Mouse (Mus musculus): ENCODE measurements around the gene Uqcc2. TPM values are rescaled to one million over a fixed set of nuclear protein-coding genes. Genes with fewer than 3 reads are reported as not detected.
A peak's percentile ranks its signal among the peaks of the same experiment; 100 is the strongest.

The Uqcc2 gene
- polyA plus RNA-seq, 1 experiment = 49.1 TPM

DNA sequence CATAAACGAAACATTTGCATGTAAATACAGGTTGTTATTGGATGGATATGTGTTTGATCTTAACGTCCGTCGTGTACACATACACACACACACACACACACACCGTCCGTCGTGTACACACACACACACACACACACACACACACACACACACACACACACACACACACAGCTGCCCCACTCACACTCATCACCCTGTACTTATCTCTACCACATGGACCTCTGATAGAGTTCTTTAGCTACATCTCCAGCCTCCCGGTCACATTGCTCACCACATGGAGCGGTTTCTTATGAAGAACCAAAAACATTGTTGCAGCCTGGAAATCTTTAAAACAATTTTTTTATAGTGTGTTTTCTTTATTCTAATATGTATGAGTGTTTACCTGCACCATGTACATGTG, 471 bp upstream of the Uqcc2 start:
- no peak for DNase-seq (ENCODE audit: low read depth in 1 of 2, low spot score in 2 of 2)
- Histone ChIP-seq H3K4me3 (ENCODE audit: extremely low read depth, insufficient read depth, insufficient read length) (peak overlapping the region; percentile 52), H3K4me1 (ENCODE audit: control insufficient read depth, insufficient read depth, insufficient read length) (peaks cover 6% of the 10 kb centered on the region; the same call in 1 of the 2 replicates), H3K36me3 (ENCODE audit: control insufficient read depth, insufficient read depth, low read length) (no peaks in the 10 kb centered on the region), H3K27ac (ENCODE audit: insufficient read depth, low read length) (peak overlapping the region; percentile 80; the same call in 1 of the 2 replicates), H3K27me3 (ENCODE audit: control insufficient read depth, insufficient read depth, low read length) (no peaks in the 10 kb centered on the region)
- 20% methylated on average over 9 of the region's 9 CpGs for WGBS
- TF ChIP-seq CTCF (IDR thresholded peaks at IDR 0.05; ENCODE audit: extremely low read depth, insufficient read depth, insufficient read length, insufficient replicate concordance) (no peak), POLR2A (IDR thresholded peaks at IDR 0.05; ENCODE audit: low read depth, low read length) (no peak)

DNA sequence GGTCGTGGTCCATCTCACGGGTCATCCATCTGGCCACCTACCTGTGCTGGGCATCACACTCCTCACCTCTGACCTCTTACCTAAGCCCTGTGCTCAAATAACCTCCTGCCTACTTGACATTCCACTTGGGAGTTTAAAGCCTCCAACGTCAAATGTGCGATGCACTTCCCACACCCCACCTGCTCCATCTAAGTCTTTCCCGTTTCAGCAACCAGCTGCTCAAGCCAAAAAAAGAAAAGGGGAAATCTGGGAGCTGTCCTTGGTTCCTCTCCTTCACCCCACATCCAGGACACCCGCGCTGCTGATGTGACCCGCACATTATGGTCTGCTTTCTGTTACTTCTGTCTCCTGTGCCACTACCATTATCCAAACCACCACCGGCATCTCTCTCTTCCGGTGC, 1.5 kb downstream of the Uqcc2 start:
- WGBS = 87% methylated on average over 10 of the region's 10 CpGs
- TF ChIP-seq POLR2A (IDR thresholded peaks at IDR 0.05; ENCODE audit: low read depth, low read length) = no peak
- no peak for TF ChIP-seq CTCF (IDR thresholded peaks at IDR 0.05; ENCODE audit: extremely low read depth, insufficient read depth, insufficient read length, insufficient replicate concordance)
- H3K36me3 ChIP-seq (ENCODE audit: control insufficient read depth, insufficient read depth, low read length) = no peaks in the 10 kb centered on the region
- H3K27me3 ChIP-seq (ENCODE audit: control insufficient read depth, insufficient read depth, low read length) = no peaks in the 10 kb centered on the region
- peaks cover 6% of the 10 kb centered on the region; the same call in 1 of the 2 replicates for H3K4me1 ChIP-seq (ENCODE audit: control insufficient read depth, insufficient read depth, insufficient read length)
- H3K4me3 ChIP-seq (ENCODE audit: extremely low read depth, insufficient read depth, insufficient read length) = no peak overlapping the region
- no peak overlapping the region for H3K27ac ChIP-seq (ENCODE audit: insufficient read depth, low read length)
- no peak for DNase-seq (ENCODE audit: low read depth in 1 of 2, low spot score in 2 of 2)

GRCm38 (mm10) chr17:27131240-27131665, 2.5 kb downstream of the Uqcc2 start:
- DNase-seq (ENCODE audit: low read depth in 1 of 2, low spot score in 2 of 2) = no peak
- H3K4me1 ChIP-seq (ENCODE audit: control insufficient read depth, insufficient read depth, insufficient read length) = peaks cover 6% of the 10 kb centered on the region; the same call in 1 of the 2 replicates

GRCm38 (mm10) chr17:27130246-27130645, 3.5 kb downstream of the Uqcc2 start:
- Histone ChIP-seq H3K36me3 (ENCODE audit: control insufficient read depth, insufficient read depth, low read length) (0 out of 2 replicates have a peak, but pooled peaks cover 1% of the 10 kb centered on the region), H3K4me3 (ENCODE audit: extremely low read depth, insufficient read depth, insufficient read length) (no peak overlapping the region), H3K4me1 (ENCODE audit: control insufficient read depth, insufficient read depth, insufficient read length) (peaks cover 6% of the 10 kb centered on the region; the same call in 1 of the 2 replicates), H3K27ac (ENCODE audit: insufficient read depth, low read length) (no peak overlapping the region), H3K27me3 (ENCODE audit: control insufficient read depth, insufficient read depth, low read length) (no peaks in the 10 kb centered on the region)
- DNase-seq (ENCODE audit: low read depth in 1 of 2, low spot score in 2 of 2) = no peak
- 71% methylated on average over 9 of the region's 9 CpGs for WGBS
- TF ChIP-seq CTCF (IDR thresholded peaks at IDR 0.05; ENCODE audit: extremely low read depth, insufficient read depth, insufficient read length, insufficient replicate concordance) = no peak
- TF ChIP-seq POLR2A (IDR thresholded peaks at IDR 0.05; ENCODE audit: low read depth, low read length) = no peak

More at GRCm38 (mm10) chr17:27131240-27131665, 2.5 kb downstream of the Uqcc2 start:
- 83% methylated on average over 10 of the region's 10 CpGs for WGBS
- 0 out of 2 replicates have a peak, but pooled peaks cover 1% of the 10 kb centered on the region for H3K36me3 ChIP-seq (ENCODE audit: control insufficient read depth, insufficient read depth, low read length)
- no peak overlapping the region for H3K27ac ChIP-seq (ENCODE audit: insufficient read depth, low read length)
- H3K4me3 ChIP-seq (ENCODE audit: extremely low read depth, insufficient read depth, insufficient read length) = no peak overlapping the region
- no peaks in the 10 kb centered on the region for H3K27me3 ChIP-seq (ENCODE audit: control insufficient read depth, insufficient read depth, low read length)
- TF ChIP-seq CTCF (IDR thresholded peaks at IDR 0.05; ENCODE audit: extremely low read depth, insufficient read depth, insufficient read length, insufficient replicate concordance) = no peak
- TF ChIP-seq POLR2A (IDR thresholded peaks at IDR 0.05; ENCODE audit: low read depth, low read length) = no peak

GRCm38 (mm10) chr17:27129819-27130218, 3.9 kb downstream of the Uqcc2 start:
- Histone ChIP-seq H3K27ac (ENCODE audit: insufficient read depth, low read length) (no peak overlapping the region), H3K4me3 (ENCODE audit: extremely low read depth, insufficient read depth, insufficient read length) (no peak overlapping the region), H3K4me1 (ENCODE audit: control insufficient read depth, insufficient read depth, insufficient read length) (peaks cover 6% of the 10 kb centered on the region; the same call in 1 of the 2 replicates), H3K36me3 (ENCODE audit: control insufficient read depth, insufficient read depth, low read length) (0 out of 2 replicates have a peak, but pooled peaks cover 1% of the 10 kb centered on the region), H3K27me3 (ENCODE audit: control insufficient read depth, insufficient read depth, low read length) (no peaks in the 10 kb centered on the region)
- 89% methylated on average over 7 of the region's 7 CpGs for WGBS
- TF ChIP-seq POLR2A (IDR thresholded peaks at IDR 0.05; ENCODE audit: low read depth, low read length) = no peak
- no peak for TF ChIP-seq CTCF (IDR thresholded peaks at IDR 0.05; ENCODE audit: extremely low read depth, insufficient read depth, insufficient read length, insufficient replicate concordance)
- no peak for DNase-seq (ENCODE audit: low read depth in 1 of 2, low spot score in 2 of 2)

- WGBS = 91% methylated on average over 13 of the region's 13 CpGs
- Histone ChIP-seq H3K36me3 (ENCODE audit: control insufficient read depth, insufficient read depth, low read length) (0 out of 2 replicates have a peak, but pooled peaks cover 1% of the 10 kb centered on the region), H3K4me3 (ENCODE audit: extremely low read depth, insufficient read depth, insufficient read length) (no peak overlapping the region), H3K4me1 (ENCODE audit: control insufficient read depth, insufficient read depth, insufficient read length) (peaks cover 6% of the 10 kb centered on the region; the same call in 1 of the 2 replicates), H3K27me3 (ENCODE audit: control insufficient read depth, insufficient read depth, low read length) (no peaks in the 10 kb centered on the region), H3K27ac (ENCODE audit: insufficient read depth, low read length) (no peak overlapping the region)
- no peak for DNase-seq (ENCODE audit: low read depth in 1 of 2, low spot score in 2 of 2)
- TF ChIP-seq POLR2A (IDR thresholded peaks at IDR 0.05; ENCODE audit: low read depth, low read length) = no peak
- TF ChIP-seq CTCF (IDR thresholded peaks at IDR 0.05; ENCODE audit: extremely low read depth, insufficient read depth, insufficient read length, insufficient replicate concordance) = no peak
Measured at GRCm38 (mm10) chr17:27129291-27129690, 4.4 kb downstream of the Uqcc2 start.

DNA sequence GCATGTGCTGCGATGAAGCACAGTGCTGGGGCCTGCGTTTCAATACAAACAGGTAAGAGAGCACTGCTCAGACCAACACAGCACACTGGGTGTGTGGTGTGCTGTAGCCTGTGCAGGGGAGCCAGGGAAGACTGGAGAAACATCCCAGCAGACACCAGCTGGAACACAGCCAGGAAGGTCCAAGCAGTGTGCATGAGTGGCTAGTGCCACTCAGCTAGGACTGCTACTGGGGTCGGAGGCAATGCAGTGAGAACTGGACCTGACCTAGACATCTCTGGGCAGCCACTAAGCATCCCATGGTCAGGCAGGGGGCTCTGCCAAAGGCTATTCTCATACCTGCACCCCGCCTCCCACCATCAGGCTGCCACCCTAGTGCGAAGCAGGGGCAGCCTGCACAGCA, 5.5 kb downstream of the Uqcc2 start:
- 94% methylated on average over 5 of the region's 5 CpGs for whole genome bisulfite sequencing
- Histone ChIP-seq H3K4me3 (ENCODE audit: extremely low read depth, insufficient read depth, insufficient read length) (no peak overlapping the region), H3K36me3 (ENCODE audit: control insufficient read depth, insufficient read depth, low read length) (peaks cover 9% of the 10 kb centered on the region), H3K4me1 (ENCODE audit: control insufficient read depth, insufficient read depth, insufficient read length) (peaks cover 4% of the 10 kb centered on the region; the same call in 1 of the 2 replicates), H3K27ac (ENCODE audit: insufficient read depth, low read length) (no peak overlapping the region), H3K27me3 (ENCODE audit: control insufficient read depth, insufficient read depth, low read length) (no peaks in the 10 kb centered on the region)
- TF ChIP-seq POLR2A (IDR thresholded peaks at IDR 0.05; ENCODE audit: low read depth, low read length) (no peak), CTCF (IDR thresholded peaks at IDR 0.05; ENCODE audit: extremely low read depth, insufficient read depth, insufficient read length, insufficient replicate concordance) (no peak)
- no peak for DNase-seq (ENCODE audit: low read depth in 1 of 2, low spot score in 2 of 2)
